Mouse (Mus musculus): Measurements from ENCODE around the gene Lrrc8a. TPM values are rescaled to one million over a fixed set of nuclear protein-coding genes. Genes with fewer than 3 reads are reported as not detected.
A peak's percentile ranks its signal among the peaks of the same experiment; 100 is the strongest.

Gene Lrrc8a
- polyA plus RNA-seq, 1 experiment: 45.4 TPM

DNA sequence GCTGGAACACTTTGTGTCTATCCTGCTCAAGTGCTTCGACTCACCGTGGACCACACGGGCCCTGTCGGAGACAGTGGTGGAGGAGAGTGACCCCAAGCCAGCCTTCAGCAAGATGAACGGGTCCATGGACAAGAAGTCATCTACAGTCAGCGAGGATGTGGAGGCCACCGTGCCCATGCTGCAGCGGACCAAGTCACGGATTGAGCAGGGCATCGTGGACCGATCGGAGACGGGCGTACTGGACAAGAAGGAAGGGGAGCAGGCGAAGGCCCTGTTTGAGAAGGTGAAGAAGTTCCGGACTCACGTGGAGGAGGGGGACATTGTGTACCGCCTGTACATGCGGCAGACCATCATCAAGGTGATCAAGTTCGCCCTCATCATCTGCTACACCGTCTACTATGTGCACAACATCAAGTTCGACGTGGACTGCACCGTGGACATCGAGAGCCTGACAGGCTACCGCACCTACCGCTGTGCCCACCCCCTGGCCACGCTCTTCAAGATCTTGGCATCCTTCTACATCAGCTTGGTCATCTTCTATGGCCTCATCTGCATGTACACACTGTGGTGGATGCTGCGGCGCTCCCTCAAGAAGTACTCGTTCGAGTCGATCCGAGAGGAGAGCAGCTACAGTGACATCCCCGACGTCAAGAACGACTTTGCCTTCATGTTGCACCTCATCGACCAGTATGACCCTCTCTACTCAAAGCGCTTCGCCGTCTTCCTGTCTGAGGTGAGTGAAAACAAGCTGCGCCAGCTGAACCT is 18.3 kb downstream of the Lrrc8a start:
- TF ChIP-seq CTCF (conservative IDR thresholded peaks at IDR 0.05; ENCODE audit: insufficient read depth, insufficient read length, low read depth, low read length): no peak
- no peak for TF ChIP-seq POLR2A (IDR thresholded peaks at IDR 0.05; ENCODE audit: low read depth, low read length)

DNA sequence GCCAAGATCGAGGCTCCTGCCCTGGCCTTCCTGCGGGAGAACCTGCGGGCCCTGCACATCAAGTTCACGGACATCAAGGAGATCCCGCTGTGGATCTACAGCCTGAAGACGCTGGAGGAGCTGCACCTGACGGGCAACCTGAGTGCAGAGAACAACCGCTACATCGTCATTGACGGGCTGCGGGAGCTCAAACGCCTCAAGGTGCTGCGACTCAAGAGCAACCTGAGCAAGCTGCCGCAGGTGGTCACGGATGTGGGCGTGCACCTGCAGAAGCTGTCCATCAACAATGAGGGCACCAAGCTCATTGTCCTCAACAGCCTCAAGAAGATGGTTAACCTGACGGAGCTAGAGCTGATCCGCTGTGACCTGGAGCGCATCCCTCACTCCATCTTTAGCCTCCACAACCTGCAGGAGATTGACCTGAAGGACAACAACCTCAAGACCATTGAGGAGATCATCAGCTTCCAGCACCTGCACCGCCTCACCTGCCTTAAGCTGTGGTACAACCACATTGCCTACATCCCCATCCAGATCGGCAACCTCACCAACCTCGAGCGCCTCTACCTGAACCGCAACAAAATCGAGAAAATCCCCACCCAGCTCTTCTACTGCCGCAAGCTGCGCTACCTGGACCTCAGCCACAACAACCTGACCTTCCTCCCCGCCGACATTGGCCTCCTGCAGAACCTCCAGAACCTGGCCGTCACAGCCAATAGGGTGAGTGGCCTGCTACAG is 19.3 kb downstream of the Lrrc8a start:
- Histone ChIP-seq H3K4me3 (ENCODE audit: insufficient read depth, low read depth, low read length) (no peak overlapping the region), H3K27ac (ENCODE audit: insufficient read depth, low read depth, low read length) (no peak overlapping the region), H3K27me3 (replicated peaks; ENCODE audit: control insufficient read depth, insufficient read depth, low read length) (no peaks in the 10 kb centered on the region), H3K4me1 (ENCODE audit: control insufficient read depth, insufficient read depth, low read length) (peaks cover 19% of the 10 kb centered on the region), H3K36me3 (ENCODE audit: control insufficient read depth, insufficient read depth, low read length) (peaks cover 2% of the 10 kb centered on the region; the same call in 1 of the 2 replicates)
- TF ChIP-seq CTCF (conservative IDR thresholded peaks at IDR 0.05; ENCODE audit: insufficient read depth, insufficient read length, low read depth, low read length): no peak
- TF ChIP-seq POLR2A (IDR thresholded peaks at IDR 0.05; ENCODE audit: low read depth, low read length): no peak
- WGBS: 95% methylated on average over 30 of the region's 30 CpGs
- DNase-seq: no peak

More for the DNA sequence above, 18.3 kb downstream of the Lrrc8a start:
- H3K4me3 ChIP-seq (ENCODE audit: insufficient read depth, low read depth, low read length): no peak overlapping the region
- WGBS: 95% methylated on average over 42 of the region's 42 CpGs
- no peaks in the 10 kb centered on the region for H3K27me3 ChIP-seq (replicated peaks; ENCODE audit: control insufficient read depth, insufficient read depth, low read length)
- peaks cover 24% of the 10 kb centered on the region for H3K4me1 ChIP-seq (ENCODE audit: control insufficient read depth, insufficient read depth, low read length)
- no peak for DNase-seq
- H3K36me3 ChIP-seq (ENCODE audit: control insufficient read depth, insufficient read depth, low read length): peaks cover 2% of the 10 kb centered on the region; the same call in 1 of the 2 replicates
- no peak overlapping the region for H3K27ac ChIP-seq (ENCODE audit: insufficient read depth, low read depth, low read length)

DNA sequence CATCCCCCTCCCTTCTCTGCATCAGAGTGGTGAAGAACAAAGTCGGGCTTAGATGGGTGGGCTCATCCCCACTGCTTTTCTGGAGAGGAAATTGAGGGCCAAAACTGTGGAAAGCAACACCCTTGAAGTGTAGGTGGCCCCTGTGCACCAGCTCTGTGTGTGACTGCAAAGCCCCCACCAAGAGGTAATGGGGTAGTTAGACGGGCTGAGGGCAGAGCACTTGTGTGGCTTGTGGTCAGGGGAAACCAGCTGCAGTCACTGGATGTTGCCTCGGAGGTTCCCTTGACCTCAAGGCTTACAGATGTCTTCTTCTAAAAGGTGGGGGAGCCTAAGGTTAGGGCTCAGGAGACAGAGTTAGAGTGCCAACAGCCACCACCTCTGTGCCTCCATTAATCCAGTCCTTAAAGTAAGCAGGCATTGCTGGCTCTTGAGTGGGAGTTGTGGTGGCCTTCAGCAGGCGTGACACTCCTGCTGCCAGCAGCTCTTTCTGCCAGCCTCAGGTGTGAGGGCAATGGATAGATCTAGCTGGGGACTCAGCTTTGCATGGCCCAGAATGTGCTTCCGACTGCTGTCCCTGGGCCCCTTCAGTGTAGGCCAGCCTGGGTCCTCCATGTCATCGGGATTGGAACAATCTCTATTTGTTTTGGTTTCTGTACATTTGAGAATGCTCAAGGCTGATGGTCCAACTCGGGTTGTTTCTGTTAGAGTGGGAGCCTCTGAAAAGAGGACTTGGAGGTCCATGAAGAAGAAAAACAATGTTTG is 20.4 kb downstream of the Lrrc8a start:
- no peak for DNase-seq
- TF ChIP-seq POLR2A (IDR thresholded peaks at IDR 0.05; ENCODE audit: low read depth, low read length) (no peak), CTCF (conservative IDR thresholded peaks at IDR 0.05; ENCODE audit: insufficient read depth, insufficient read length, low read depth, low read length) (no peak)
- H3K4me1 ChIP-seq (ENCODE audit: control insufficient read depth, insufficient read depth, low read length): peaks cover 18% of the 10 kb centered on the region
- peak overlapping the region; percentile 53 for H3K27ac ChIP-seq (ENCODE audit: insufficient read depth, low read depth, low read length)
- H3K36me3 ChIP-seq (ENCODE audit: control insufficient read depth, insufficient read depth, low read length): peaks cover 2% of the 10 kb centered on the region; the same call in 1 of the 2 replicates
- H3K4me3 ChIP-seq (ENCODE audit: insufficient read depth, low read depth, low read length): no peak overlapping the region
- WGBS: 59% methylated on average over 7 of the region's 7 CpGs
- no peaks in the 10 kb centered on the region for H3K27me3 ChIP-seq (replicated peaks; ENCODE audit: control insufficient read depth, insufficient read depth, low read length)

DNA sequence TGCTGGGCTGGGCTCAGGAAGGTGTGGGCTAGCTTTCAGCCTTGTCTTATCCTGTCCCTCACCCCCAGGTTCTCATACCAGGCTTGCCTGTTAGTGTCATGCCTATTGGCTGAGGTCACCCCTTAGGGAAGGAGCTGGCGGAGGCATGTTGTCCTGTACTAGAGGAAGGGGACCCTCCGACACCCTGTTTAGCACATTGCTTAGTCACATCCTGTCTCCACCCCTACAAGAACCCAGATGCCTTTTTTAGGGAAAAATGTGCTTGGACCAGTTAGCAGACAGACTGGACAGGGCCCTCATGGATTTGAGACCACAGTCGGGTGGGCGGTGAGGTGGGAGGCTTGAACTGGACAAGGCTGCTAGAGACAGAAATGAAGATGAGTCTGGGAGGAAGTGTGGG is 21.1 kb downstream of the Lrrc8a start:
- Histone ChIP-seq H3K36me3 (ENCODE audit: control insufficient read depth, insufficient read depth, low read length) (peaks cover 2% of the 10 kb centered on the region; the same call in 1 of the 2 replicates), H3K4me3 (ENCODE audit: insufficient read depth, low read depth, low read length) (no peak overlapping the region), H3K27ac (ENCODE audit: insufficient read depth, low read depth, low read length) (peak overlapping the region; percentile 58), H3K4me1 (ENCODE audit: control insufficient read depth, insufficient read depth, low read length) (peaks cover 24% of the 10 kb centered on the region), H3K27me3 (replicated peaks; ENCODE audit: control insufficient read depth, insufficient read depth, low read length) (no peaks in the 10 kb centered on the region)
- peak; percentile 86 for DNase-seq
- no peak for TF ChIP-seq POLR2A (IDR thresholded peaks at IDR 0.05; ENCODE audit: low read depth, low read length)
- no peak for TF ChIP-seq CTCF (conservative IDR thresholded peaks at IDR 0.05; ENCODE audit: insufficient read depth, insufficient read length, low read depth, low read length)
- WGBS: 41% methylated on average over 4 of the region's 4 CpGs

DNA sequence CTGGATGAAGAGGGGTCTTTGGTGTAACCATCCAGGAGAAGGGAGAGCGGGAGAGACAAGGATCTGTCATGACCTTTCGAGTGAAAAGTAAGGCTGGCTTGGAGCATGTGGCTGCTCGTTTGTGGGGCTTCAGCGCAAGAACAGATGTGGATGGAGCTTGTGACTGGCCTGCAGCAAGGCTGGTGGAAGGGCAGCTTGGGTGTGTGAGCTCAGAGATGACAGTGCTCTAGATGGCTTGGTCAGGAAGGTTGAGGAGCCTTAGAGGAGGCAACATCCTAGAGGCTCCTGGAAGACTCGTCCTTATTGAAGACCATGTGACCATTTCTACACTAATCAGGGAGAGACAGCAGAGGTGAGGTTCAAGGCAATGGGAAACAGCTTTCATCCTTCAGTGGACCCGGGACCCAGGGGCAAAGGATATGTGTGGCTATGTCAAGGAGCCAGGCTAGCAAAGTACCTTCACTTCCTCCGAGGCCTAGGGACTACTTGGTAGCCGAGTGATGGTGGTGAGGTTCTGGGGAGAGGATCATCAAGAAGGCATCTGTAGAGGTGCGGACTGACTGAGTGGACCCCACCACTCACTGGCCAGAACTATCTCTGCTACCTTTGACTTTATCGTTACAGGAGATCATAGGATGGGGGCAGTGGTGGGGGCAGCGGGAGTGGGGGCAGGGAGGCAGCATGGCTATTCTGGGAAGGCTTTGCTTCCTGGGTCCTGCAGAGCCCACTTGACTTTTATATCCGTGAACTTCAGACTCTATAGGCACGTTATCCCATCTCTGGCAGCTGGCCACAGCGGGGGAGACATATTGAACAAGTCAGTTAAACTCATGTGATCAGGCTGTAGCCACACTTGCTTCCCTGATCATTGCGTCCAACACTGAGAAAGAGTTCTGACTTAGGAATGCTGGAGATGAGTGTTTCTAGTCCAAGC is 21.9 kb downstream of the Lrrc8a start:
- H3K27me3 ChIP-seq (replicated peaks; ENCODE audit: control insufficient read depth, insufficient read depth, low read length): no peaks in the 10 kb centered on the region
- H3K36me3 ChIP-seq (ENCODE audit: control insufficient read depth, insufficient read depth, low read length): peaks cover 2% of the 10 kb centered on the region; the same call in 1 of the 2 replicates
- DNase-seq: peak; percentile 74
- H3K4me3 ChIP-seq (ENCODE audit: insufficient read depth, low read depth, low read length): no peak overlapping the region
- peak overlapping the region; percentile 58 for H3K27ac ChIP-seq (ENCODE audit: insufficient read depth, low read depth, low read length)
- TF ChIP-seq CTCF (conservative IDR thresholded peaks at IDR 0.05; ENCODE audit: insufficient read depth, insufficient read length, low read depth, low read length): no peak
- TF ChIP-seq POLR2A (IDR thresholded peaks at IDR 0.05; ENCODE audit: low read depth, low read length): no peak
- H3K4me1 ChIP-seq (ENCODE audit: control insufficient read depth, insufficient read depth, low read length): peaks cover 30% of the 10 kb centered on the region
- WGBS: 71% methylated on average over 15 of the region's 15 CpGs

DNA sequence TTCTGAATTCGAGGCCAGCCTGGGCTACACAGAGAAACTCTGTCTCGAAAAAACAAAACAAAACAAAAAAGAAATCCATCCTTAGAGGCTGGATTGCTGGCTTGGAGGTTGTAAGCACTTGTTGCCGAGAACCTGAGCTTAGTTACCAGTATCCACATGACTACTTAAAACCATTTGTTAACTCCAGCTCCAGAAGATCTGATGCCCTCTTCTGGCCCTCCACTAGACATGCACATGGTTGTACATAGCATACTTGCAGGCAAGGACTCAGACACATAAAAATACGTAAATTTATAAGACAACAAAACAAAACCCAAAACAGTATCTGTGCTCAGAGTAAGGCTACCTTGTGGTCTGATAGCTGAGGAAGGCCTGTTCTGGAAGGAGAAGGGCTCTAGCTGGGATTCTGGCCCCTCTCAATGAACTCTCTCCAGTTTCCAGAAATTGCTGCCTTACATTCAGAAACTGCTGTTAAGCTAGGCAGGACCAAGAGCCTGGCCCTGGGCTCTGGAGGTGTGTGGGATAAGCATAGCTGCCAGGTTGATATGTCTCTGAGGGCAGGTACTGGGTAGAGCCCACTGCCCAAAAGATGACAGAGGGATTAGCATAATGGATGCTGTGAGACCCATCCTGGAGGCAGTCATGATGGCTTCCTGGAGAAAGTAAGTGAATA is 23.7 kb downstream of the Lrrc8a start:
- WGBS: 72% methylated on average over 4 of the region's 4 CpGs
- Histone ChIP-seq H3K27me3 (replicated peaks; ENCODE audit: control insufficient read depth, insufficient read depth, low read length) (no peaks in the 10 kb centered on the region), H3K36me3 (ENCODE audit: control insufficient read depth, insufficient read depth, low read length) (peaks cover 2% of the 10 kb centered on the region; the same call in 1 of the 2 replicates), H3K4me1 (ENCODE audit: control insufficient read depth, insufficient read depth, low read length) (peaks cover 45% of the 10 kb centered on the region), H3K4me3 (ENCODE audit: insufficient read depth, low read depth, low read length) (no peak overlapping the region), H3K27ac (ENCODE audit: insufficient read depth, low read depth, low read length) (no peak overlapping the region)
- no peak for TF ChIP-seq POLR2A (IDR thresholded peaks at IDR 0.05; ENCODE audit: low read depth, low read length)
- peak; percentile 15; the same call in 1 of the 2 replicates for TF ChIP-seq CTCF (conservative IDR thresholded peaks at IDR 0.05; ENCODE audit: insufficient read depth, insufficient read length, low read depth, low read length)
- peak; percentile 26 for DNase-seq

Measured in kidney, adult 2 months (tissue).